Mouse (Mus musculus) common myeloid progenitor, adult 5-6 weeks (primary cell): ENCODE data around the gene 4932414N04Rik. TPM values are rescaled to one million over a fixed set of nuclear protein-coding genes. Genes with fewer than 3 reads are reported as not detected.

Experiments used
- total RNA-seq: library from RNA; stranded (forward); fragments of 200-1000, 187-1606 nt; gene quantifications from 2 replicates; pipeline ENCODE4 v1.2.3, GENCODE M21; 2017

4932414N04Rik gene
- total RNA-seq, 1 experiment from 2014 or later, result not detected

Other genes with a start within 250 kb of the 4932414N04Rik start
- gene Stk39, start 184.2 kb upstream of the 4932414N04Rik start, total RNA-seq, result 1.4 and 3.9 TPM in 2 replicates
- gene 4933409G03Rik, start 74.1 kb upstream of the 4932414N04Rik start, total RNA-seq, result not detected in 2 replicates
- gene Cers6, start 205.0 kb downstream of the 4932414N04Rik start, total RNA-seq, result 9.9 and 16.4 TPM in 2 replicates